Mouse (Mus musculus) kidney, adult 2 months (tissue): Measurements from ENCODE around the gene Slc9a6.

ENCODE experiments used
- CTCF ChIP-seq: fragments of 200-500 bp; conservative IDR thresholded peaks from 2 replicates; pipeline ENCODE4 v1.5.1; 2011; ENCODE audit warnings: low read depth, mild to moderate bottlenecking, control low read depth, low read length, moderate library complexity, mixed read lengths; ENCODE audit not compliant: insufficient read depth, insufficient read length
- POLR2A ChIP-seq: fragments of 200-500 bp; IDR thresholded peaks from one replicate; pipeline ENCODE4 v1.6.1; 2011; ENCODE audit warnings: low read depth, low read length, control low read depth

DNA sequence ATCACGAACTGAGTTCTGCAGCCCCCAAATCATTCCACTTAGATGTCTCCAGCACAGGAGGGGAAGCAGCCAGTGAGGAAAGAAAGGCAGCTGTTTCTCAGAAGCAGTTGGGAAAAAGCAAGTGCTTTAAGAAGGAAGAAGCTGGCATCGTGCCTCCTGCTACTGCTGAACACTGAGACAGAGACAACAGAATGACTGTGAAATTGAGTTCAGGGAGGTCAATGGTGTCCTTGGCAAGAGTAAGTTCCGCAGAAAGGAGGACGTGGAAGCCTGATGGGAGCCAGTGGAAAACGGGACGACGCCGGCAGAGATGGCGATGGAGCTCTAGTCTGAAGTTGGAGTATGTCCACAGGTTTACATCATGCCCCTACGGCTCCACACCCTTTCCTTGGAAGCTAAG lies 74.0 kb downstream of the Slc9a6 start:
- no peak for TF ChIP-seq POLR2A
- no peak for TF ChIP-seq CTCF
